Mouse (Mus musculus) midbrain, embryonic 12.5 days (tissue): Measurements from ENCODE around the gene Tmod1. TPM values are rescaled to one million over a fixed set of nuclear protein-coding genes. Genes with fewer than 3 reads are reported as not detected.

Experiments
- ATAC-seq: fragments of 200-750 bp; cut with Nextera tagmentation; 2 replicates; pipeline ENCODE4 v1.8.0; 2017; ENCODE audit warnings: low read depth, moderate TSS enrichment, moderate library complexity; ENCODE audit not compliant: low FRiP score
- H3K27ac ChIP-seq: fragments of 300-500 bp; sonication (generic); replicated peaks from 2 replicates; pipeline ENCODE4 v1.5.1; 2016; ENCODE audit warnings: mild to moderate bottlenecking
- H3K27me3 ChIP-seq: fragments of 300-500 bp; sonication (generic); 2 replicates; pipeline ENCODE4 v1.6.1; 2016; ENCODE audit warnings: mild to moderate bottlenecking
- H3K36me3 ChIP-seq: fragments of 300-500 bp; sonication (generic); 2 replicates; pipeline ENCODE4 v1.6.1; 2016
- H3K4me1 ChIP-seq: fragments of 300-500 bp; sonication (generic); 2 replicates; pipeline ENCODE4 v1.6.1; 2016
- H3K4me2 ChIP-seq: fragments of 300-500 bp; sonication (generic); replicated peaks from 2 replicates; pipeline ENCODE4 v1.6.1; 2016; ENCODE audit warnings: mild to moderate bottlenecking, moderate library complexity
- H3K4me3 ChIP-seq: fragments of 300-500 bp; sonication (generic); 2 replicates; pipeline ENCODE4 v1.5.1; 2016; ENCODE audit warnings: mild to moderate bottlenecking
- H3K9ac ChIP-seq: fragments of 300-500 bp; sonication (generic); replicated peaks from 2 replicates; pipeline ENCODE4 v1.6.1; 2016; ENCODE audit warnings: mild to moderate bottlenecking, moderate library complexity
- H3K9me3 ChIP-seq: fragments of 300-500 bp; sonication (generic); 2 replicates; pipeline ENCODE4 v1.6.1; 2016; ENCODE audit warnings: mild to moderate bottlenecking
- WGBS: fragments of 180-500 bp; shearing (Covaris S2); methylation state at CpG from one replicate; pipeline ENCODE4 v1.1.7; 2016; 5-methylcytosine and 5-hydroxymethylcytosine counted together
- polyA plus RNA-seq: library from polyadenylated mRNA; unstranded; fragments of >200 nt; fragmentation: Nextera tagmentation; extraction: Ambion mirVana; gene quantifications from 2 replicates; pipeline ENCODE4 v1.2.1, GENCODE M21; 2016

Tmod1 gene
- polyA plus RNA-seq, 1 experiment from 2014 or later: 1.7 TPM

- WGBS: 82% methylated on average over 4 of the region's 4 CpGs
- Histone ChIP-seq H3K9me3 (no peaks in the 10 kb centered on the region), H3K4me2 (no peak overlapping the region), H3K36me3 (no peaks in the 10 kb centered on the region), H3K27me3 (no peaks in the 10 kb centered on the region), H3K27ac (no peak overlapping the region), H3K4me3 (no peak overlapping the region), H3K4me1 (peaks cover 6% of the 10 kb centered on the region; the same call in 1 of the 2 replicates), H3K9ac (no peak overlapping the region)
- ATAC-seq: no peak
Measured at GRCm38 (mm10) chr4:46080261-46080660, 41.5 kb downstream of the Tmod1 start.

GRCm38 (mm10) chr4:46082555-46082954 lies 43.8 kb downstream of the Tmod1 start:
- Histone ChIP-seq H3K27ac (no peak overlapping the region), H3K27me3 (no peaks in the 10 kb centered on the region), H3K36me3 (no peaks in the 10 kb centered on the region), H3K4me3 (no peak overlapping the region), H3K4me1 (peaks cover 7% of the 10 kb centered on the region; the same call in 1 of the 2 replicates), H3K9me3 (no peaks in the 10 kb centered on the region), H3K4me2 (no peak overlapping the region), H3K9ac (no peak overlapping the region)
- ATAC-seq: no peak
- 82% methylated on average over 11 of the region's 11 CpGs for WGBS

GRCm38 (mm10) chr4:46084416-46085172 lies 45.9 kb downstream of the Tmod1 start:
- 64% methylated on average over 9 of the region's 9 CpGs for WGBS
- peaks cover 7% of the 10 kb centered on the region; the same call in 1 of the 2 replicates for H3K4me1 ChIP-seq
- H3K9me3 ChIP-seq: no peaks in the 10 kb centered on the region
- H3K4me2 ChIP-seq: no peak overlapping the region
- no peak for ATAC-seq
- no peaks in the 10 kb centered on the region for H3K36me3 ChIP-seq
- H3K27me3 ChIP-seq: no peaks in the 10 kb centered on the region
- H3K27ac ChIP-seq: no peak overlapping the region
- H3K9ac ChIP-seq: no peak overlapping the region
- H3K4me3 ChIP-seq: no peak overlapping the region

- WGBS: 58% methylated on average over 9 of the region's 9 CpGs
- no peak for ATAC-seq
Measured at GRCm38 (mm10) chr4:46085223-46085811, 46.6 kb downstream of the Tmod1 start.

GRCm38 (mm10) chr4:46086718-46087426 lies 48.1 kb downstream of the Tmod1 start:
- Histone ChIP-seq H3K36me3 (no peaks in the 10 kb centered on the region), H3K9ac (no peak overlapping the region), H3K27ac (no peak overlapping the region), H3K4me1 (peaks cover 7% of the 10 kb centered on the region; the same call in 1 of the 2 replicates), H3K4me2 (no peak overlapping the region), H3K27me3 (no peaks in the 10 kb centered on the region), H3K4me3 (no peak overlapping the region), H3K9me3 (no peaks in the 10 kb centered on the region)
- 85% methylated on average over 18 of the region's 18 CpGs for WGBS
- no peak for ATAC-seq

More at GRCm38 (mm10) chr4:46085223-46085811, 46.6 kb downstream of the Tmod1 start:
- no peak overlapping the region for H3K27ac ChIP-seq
- no peaks in the 10 kb centered on the region for H3K9me3 ChIP-seq
- H3K36me3 ChIP-seq: no peaks in the 10 kb centered on the region
- H3K4me1 ChIP-seq: peaks cover 7% of the 10 kb centered on the region; the same call in 1 of the 2 replicates
- H3K27me3 ChIP-seq: no peaks in the 10 kb centered on the region
- no peak overlapping the region for H3K4me2 ChIP-seq
- H3K9ac ChIP-seq: no peak overlapping the region
- H3K4me3 ChIP-seq: no peak overlapping the region

GRCm38 (mm10) chr4:46087427-46087771 lies 48.7 kb downstream of the Tmod1 start:
- WGBS: 88% methylated on average over 7 of the region's 7 CpGs
- no peak overlapping the region for H3K9ac ChIP-seq
- no peaks in the 10 kb centered on the region for H3K36me3 ChIP-seq
- H3K27ac ChIP-seq: no peak overlapping the region
- no peaks in the 10 kb centered on the region for H3K9me3 ChIP-seq
- H3K27me3 ChIP-seq: no peaks in the 10 kb centered on the region
- no peak for ATAC-seq
- peaks cover 7% of the 10 kb centered on the region; the same call in 1 of the 2 replicates for H3K4me1 ChIP-seq
- no peak overlapping the region for H3K4me2 ChIP-seq
- H3K4me3 ChIP-seq: no peak overlapping the region

GRCm38 (mm10) chr4:46087852-46088251 lies 49.1 kb downstream of the Tmod1 start:
- Histone ChIP-seq H3K27ac (no peak overlapping the region), H3K9me3 (no peaks in the 10 kb centered on the region), H3K36me3 (no peaks in the 10 kb centered on the region), H3K4me2 (no peak overlapping the region), H3K9ac (no peak overlapping the region), H3K27me3 (no peaks in the 10 kb centered on the region), H3K4me1 (peaks cover 7% of the 10 kb centered on the region; the same call in 1 of the 2 replicates), H3K4me3 (no peak overlapping the region)
- ATAC-seq: no peak
- 50% methylated on average over 5 of the region's 5 CpGs for WGBS

GRCm38 (mm10) chr4:46089524-46090125 lies 50.9 kb downstream of the Tmod1 start:
- no peak overlapping the region for H3K27ac ChIP-seq
- 87% methylated on average over 14 of the region's 14 CpGs for WGBS
- no peaks in the 10 kb centered on the region for H3K27me3 ChIP-seq
- H3K4me1 ChIP-seq: peaks cover 16% of the 10 kb centered on the region; the same call in 1 of the 2 replicates
- no peak overlapping the region for H3K4me2 ChIP-seq
- no peaks in the 10 kb centered on the region for H3K36me3 ChIP-seq
- no peak overlapping the region for H3K9ac ChIP-seq
- no peak for ATAC-seq
- no peak overlapping the region for H3K4me3 ChIP-seq
- no peaks in the 10 kb centered on the region for H3K9me3 ChIP-seq

- ATAC-seq: no peak
- Histone ChIP-seq H3K4me2 (no peak overlapping the region), H3K9ac (no peak overlapping the region), H3K9me3 (no peaks in the 10 kb centered on the region), H3K27ac (no peak overlapping the region), H3K27me3 (no peaks in the 10 kb centered on the region), H3K4me3 (no peak overlapping the region), H3K4me1 (peaks cover 14% of the 10 kb centered on the region), H3K36me3 (no peaks in the 10 kb centered on the region)
- 88% methylated on average over 5 of the region's 5 CpGs for WGBS
Measured at GRCm38 (mm10) chr4:46092429-46093076, 53.8 kb downstream of the Tmod1 start.

GRCm38 (mm10) chr4:46094916-46095825 lies 56.4 kb downstream of the Tmod1 start:
- Histone ChIP-seq H3K27me3 (no peaks in the 10 kb centered on the region), H3K9ac (no peak overlapping the region), H3K4me3 (no peak overlapping the region), H3K9me3 (no peaks in the 10 kb centered on the region), H3K27ac (no peak overlapping the region), H3K4me1 (peaks cover 14% of the 10 kb centered on the region), H3K4me2 (no peak overlapping the region), H3K36me3 (no peaks in the 10 kb centered on the region)
- no peak for ATAC-seq
- WGBS: 82% methylated on average over 15 of the region's 15 CpGs

GRCm38 (mm10) chr4:46095826-46096159 lies 57.1 kb downstream of the Tmod1 start:
- Histone ChIP-seq H3K4me3 (no peak overlapping the region), H3K9me3 (no peaks in the 10 kb centered on the region), H3K4me1 (peaks cover 14% of the 10 kb centered on the region), H3K36me3 (no peaks in the 10 kb centered on the region), H3K4me2 (no peak overlapping the region), H3K9ac (no peak overlapping the region), H3K27me3 (no peaks in the 10 kb centered on the region), H3K27ac (no peak overlapping the region)
- ATAC-seq: no peak
- WGBS: 93% methylated on average over 3 of the region's 3 CpGs
